Mouse (Mus musculus) embryonic facial prominence, embryonic 10.5 days (tissue): Measurements from ENCODE around the gene Gm9944. TPM values are rescaled to one million over a fixed set of nuclear protein-coding genes. Genes with fewer than 3 reads are reported as not detected.

Experiments
- DNase-seq: peaks from one replicate; pipeline ENCODE4 v3.0.0-alpha.2; 2017; ENCODE audit warnings: low spot score
- H3K27ac ChIP-seq: fragments of 300-500 bp; sonication (generic); replicated peaks from 2 replicates; pipeline ENCODE4 v1.5.1; 2016; ENCODE audit warnings: mild to moderate bottlenecking
- H3K27me3 ChIP-seq: fragments of 300-500 bp; sonication (generic); replicated peaks from 2 replicates; pipeline ENCODE4 v1.6.1; 2016; ENCODE audit warnings: low read depth, mild to moderate bottlenecking; ENCODE audit not compliant: poor library complexity, severe bottlenecking
- H3K36me3 ChIP-seq: fragments of 300-500 bp; sonication (generic); replicated peaks from 2 replicates; pipeline ENCODE4 v1.6.1; 2016; ENCODE audit warnings: mild to moderate bottlenecking, moderate library complexity
- H3K4me1 ChIP-seq: fragments of 300-500 bp; sonication (generic); 2 replicates; pipeline ENCODE4 v1.6.1; 2016
- H3K4me3 ChIP-seq: fragments of 300-500 bp; sonication (generic); 2 replicates; pipeline ENCODE4 v1.5.1; 2016; ENCODE audit warnings: mild to moderate bottlenecking, moderate library complexity
- H3K9me3 ChIP-seq: fragments of 300-500 bp; sonication (generic); 2 replicates; pipeline ENCODE4 v1.6.1; 2016; ENCODE audit warnings: mild to moderate bottlenecking
- WGBS: fragments of 180-500 bp; shearing (Covaris S2); methylation state at CpG from one replicate; pipeline ENCODE4 v1.1.7; 2016; 5-methylcytosine and 5-hydroxymethylcytosine counted together
- polyA plus RNA-seq: library from polyadenylated mRNA; unstranded; fragments of >200 nt; fragmentation: Nextera tagmentation; extraction: Ambion mirVana; gene quantifications from 2 replicates; pipeline ENCODE4 v1.2.1, GENCODE M21; 2016

Gm9944 gene
- not detected in 2 replicates for polyA plus RNA-seq

GRCm38 (mm10) chr4:144453217-144453616 is at the start of gene Gm9944:
TSS of gene Gm9944 (minus strand) at chr4:144453317.
- WGBS, result 80% methylated on average over 2 of the region's 2 CpGs
- no peaks in the 10 kb centered on the region for H3K4me1 ChIP-seq
- no peaks in the 10 kb centered on the region for H3K27me3 ChIP-seq
- H3K9me3 ChIP-seq, result peaks cover 18% of the 10 kb centered on the region; the same call in 1 of the 2 replicates
- H3K4me3 ChIP-seq, result no peak within 1 kb of the TSS
- H3K36me3 ChIP-seq, result no peaks in the 10 kb centered on the region
- no peak within 1 kb of the TSS for H3K27ac ChIP-seq
- DNase-seq, result no peak

- Histone ChIP-seq H3K27me3 (no peaks in the 10 kb centered on the region), H3K4me1 (no peaks in the 10 kb centered on the region), H3K27ac (no peak overlapping the region), H3K4me3 (no peak overlapping the region), H3K9me3 (peaks cover 21% of the 10 kb centered on the region), H3K36me3 (no peaks in the 10 kb centered on the region)
- no peak for DNase-seq
Observed at GRCm38 (mm10) chr4:144493331-144493730, 40.2 kb upstream of the Gm9944 start.

GRCm38 (mm10) chr4:144468091-144468490 is 15.0 kb upstream of the Gm9944 start:
- Histone ChIP-seq H3K27ac (no peak overlapping the region), H3K9me3 (peaks cover 16% of the 10 kb centered on the region; the same call in 1 of the 2 replicates), H3K4me3 (no peak overlapping the region), H3K4me1 (no peaks in the 10 kb centered on the region), H3K27me3 (no peaks in the 10 kb centered on the region), H3K36me3 (no peaks in the 10 kb centered on the region)
- 67% methylated on average over 1 of the region's 1 CpGs for WGBS
- DNase-seq, result no peak

GRCm38 (mm10) chr4:144465206-144465605 is 12.1 kb upstream of the Gm9944 start:
- WGBS, result 80% methylated on average over 2 of the region's 2 CpGs
- H3K9me3 ChIP-seq, result peaks cover 10% of the 10 kb centered on the region; the same call in 1 of the 2 replicates
- H3K4me1 ChIP-seq, result no peaks in the 10 kb centered on the region
- no peaks in the 10 kb centered on the region for H3K27me3 ChIP-seq
- H3K36me3 ChIP-seq, result no peaks in the 10 kb centered on the region
- H3K27ac ChIP-seq, result no peak overlapping the region
- no peak overlapping the region for H3K4me3 ChIP-seq
- DNase-seq, result no peak

- Histone ChIP-seq H3K4me1 (no peaks in the 10 kb centered on the region), H3K27me3 (no peaks in the 10 kb centered on the region), H3K36me3 (no peaks in the 10 kb centered on the region), H3K27ac (no peak within 1 kb of the TSS), H3K9me3 (peaks cover 15% of the 10 kb centered on the region; the same call in 1 of the 2 replicates), H3K4me3 (no peak within 1 kb of the TSS)
- WGBS, result 75% methylated on average over 3 of the region's 3 CpGs
- no peak for DNase-seq
Observed at GRCm38 (mm10) chr4:144463656-144464055, 10.5 kb upstream of the Gm9944 start, which contains the start of gene Aadacl3. TSS of gene Aadacl3 (minus strand) at chr4:144463756.

GRCm38 (mm10) chr4:144448546-144448945 is 4.6 kb downstream of the Gm9944 start:
- no peaks in the 10 kb centered on the region for H3K36me3 ChIP-seq
- H3K27ac ChIP-seq, result no peak overlapping the region
- H3K4me3 ChIP-seq, result no peak overlapping the region
- 0 out of 2 replicates have a peak, but pooled peaks cover 6% of the 10 kb centered on the region for H3K9me3 ChIP-seq
- no peak for DNase-seq
- H3K4me1 ChIP-seq, result no peaks in the 10 kb centered on the region
- H3K27me3 ChIP-seq, result no peaks in the 10 kb centered on the region
- WGBS, result 68% methylated on average over 2 of the region's 2 CpGs

- H3K4me3 ChIP-seq, result no peak overlapping the region
- no peak overlapping the region for H3K27ac ChIP-seq
- 0 out of 2 replicates have a peak, but pooled peaks cover 2% of the 10 kb centered on the region for H3K9me3 ChIP-seq
- WGBS, result 80% methylated on average over 1 of the region's 1 CpGs
- no peak for DNase-seq
- no peaks in the 10 kb centered on the region for H3K27me3 ChIP-seq
- H3K4me1 ChIP-seq, result no peaks in the 10 kb centered on the region
- no peaks in the 10 kb centered on the region for H3K36me3 ChIP-seq
Observed at GRCm38 (mm10) chr4:144441582-144441981, 11.5 kb downstream of the Gm9944 start.

GRCm38 (mm10) chr4:144441095-144441494 is 12.0 kb downstream of the Gm9944 start:
- Histone ChIP-seq H3K4me1 (no peaks in the 10 kb centered on the region), H3K27me3 (no peaks in the 10 kb centered on the region), H3K27ac (no peak overlapping the region), H3K36me3 (no peaks in the 10 kb centered on the region), H3K9me3 (0 out of 2 replicates have a peak, but pooled peaks cover 2% of the 10 kb centered on the region), H3K4me3 (no peak overlapping the region)
- 81% methylated on average over 4 of the region's 4 CpGs for WGBS
- no peak for DNase-seq

GRCm38 (mm10) chr4:144438672-144439071 is 14.4 kb downstream of the Gm9944 start, which contains the start of gene 1700012P22Rik:
TSS of gene 1700012P22Rik (minus strand) at chr4:144438772.
- Histone ChIP-seq H3K4me3 (no peak within 1 kb of the TSS), H3K4me1 (no peaks in the 10 kb centered on the region), H3K27ac (no peak within 1 kb of the TSS), H3K36me3 (no peaks in the 10 kb centered on the region), H3K9me3 (0 out of 2 replicates have a peak, but pooled peaks cover 2% of the 10 kb centered on the region), H3K27me3 (no peaks in the 10 kb centered on the region)
- DNase-seq, result no peak

- Histone ChIP-seq H3K36me3 (no peaks in the 10 kb centered on the region), H3K27ac (no peak overlapping the region), H3K4me3 (no peak overlapping the region), H3K4me1 (no peaks in the 10 kb centered on the region), H3K27me3 (no peaks in the 10 kb centered on the region), H3K9me3 (0 out of 2 replicates have a peak, but pooled peaks cover 7% of the 10 kb centered on the region)
- 91% methylated on average over 5 of the region's 5 CpGs for WGBS
- DNase-seq, result no peak
Observed at GRCm38 (mm10) chr4:144433216-144433615, 19.9 kb downstream of the Gm9944 start.

GRCm38 (mm10) chr4:144430723-144431122 is 22.4 kb downstream of the Gm9944 start:
- Histone ChIP-seq H3K9me3 (0 out of 2 replicates have a peak, but pooled peaks cover 5% of the 10 kb centered on the region), H3K27me3 (no peaks in the 10 kb centered on the region), H3K4me1 (no peaks in the 10 kb centered on the region), H3K36me3 (no peaks in the 10 kb centered on the region), H3K27ac (no peak overlapping the region), H3K4me3 (no peak overlapping the region)
- WGBS, result 81% methylated on average over 2 of the region's 2 CpGs
- no peak for DNase-seq

- WGBS, result 25% methylated on average over 3 of the region's 3 CpGs
- Histone ChIP-seq H3K27ac (no peak overlapping the region), H3K4me3 (no peak overlapping the region), H3K4me1 (no peaks in the 10 kb centered on the region), H3K36me3 (no peaks in the 10 kb centered on the region), H3K9me3 (0 out of 2 replicates have a peak, but pooled peaks cover 5% of the 10 kb centered on the region), H3K27me3 (no peaks in the 10 kb centered on the region)
- peak; percentile 15 for DNase-seq
Observed at GRCm38 (mm10) chr4:144428868-144429267, 24.2 kb downstream of the Gm9944 start.

- no peak for DNase-seq
- H3K36me3 ChIP-seq, result no peaks in the 10 kb centered on the region
- 0 out of 2 replicates have a peak, but pooled peaks cover 2% of the 10 kb centered on the region for H3K9me3 ChIP-seq
- H3K4me3 ChIP-seq, result no peak overlapping the region
- WGBS, result 82% methylated on average over 5 of the region's 5 CpGs
- H3K27ac ChIP-seq, result no peak overlapping the region
- no peaks in the 10 kb centered on the region for H3K4me1 ChIP-seq
- no peaks in the 10 kb centered on the region for H3K27me3 ChIP-seq
Observed at GRCm38 (mm10) chr4:144424590-144424989, 28.5 kb downstream of the Gm9944 start.
